Mouse (Mus musculus) midbrain, embryonic 16.5 days (tissue): ENCODE results near the gene Tspan17. TPM values are rescaled to one million over a fixed set of nuclear protein-coding genes. Genes with fewer than 3 reads are reported as not detected.

ENCODE experiments used
- ATAC-seq: fragments of 200-750 bp; cut with Nextera tagmentation; 2 replicates; pipeline ENCODE4 v1.8.0; 2017; ENCODE audit warnings: moderate TSS enrichment
- H3K27ac ChIP-seq: fragments of 300-500 bp; sonication (generic); 2 replicates; pipeline ENCODE4 v1.5.1; 2014; ENCODE audit warnings: mild to moderate bottlenecking, low read length, mixed read lengths
- H3K27me3 ChIP-seq: fragments of 300-500 bp; sonication (generic); 2 replicates; pipeline ENCODE4 v1.6.1; 2014; ENCODE audit warnings: low read depth, low read length, mixed read lengths; ENCODE audit not compliant: control insufficient read depth, insufficient read depth
- H3K36me3 ChIP-seq: fragments of 300-500 bp; sonication (generic); 2 replicates; pipeline ENCODE4 v1.6.1; 2014; ENCODE audit warnings: mild to moderate bottlenecking, low read length, moderate library complexity, mixed read lengths; ENCODE audit not compliant: control insufficient read depth, insufficient read depth
- H3K4me1 ChIP-seq: fragments of 300-500 bp; sonication (generic); 2 replicates; pipeline ENCODE4 v1.6.1; 2014; ENCODE audit warnings: mild to moderate bottlenecking, low read length, mixed read lengths; ENCODE audit not compliant: control insufficient read depth, insufficient read depth
- H3K4me2 ChIP-seq: fragments of 300-500 bp; sonication (generic); 2 replicates; pipeline ENCODE4 v1.6.1; 2014; ENCODE audit warnings: mild to moderate bottlenecking, low read length, mixed read lengths
- H3K4me3 ChIP-seq: fragments of 300-500 bp; sonication (generic); 2 replicates; pipeline ENCODE4 v1.5.1; 2014; ENCODE audit warnings: low read depth, mild to moderate bottlenecking, low read length, moderate library complexity, mixed read lengths
- H3K9ac ChIP-seq: fragments of 300-500 bp; sonication (generic); 2 replicates; pipeline ENCODE4 v1.6.1; 2014; ENCODE audit warnings: low read depth, low read length, mixed read lengths
- H3K9me3 ChIP-seq: fragments of 300-500 bp; sonication (generic); replicated peaks from 2 replicates; pipeline ENCODE4 v1.6.1; 2014; ENCODE audit warnings: mild to moderate bottlenecking, low read length, mixed read lengths; ENCODE audit not compliant: control insufficient read depth, poor library complexity, severe bottlenecking
- WGBS: fragments of 180-500 bp; shearing (Covaris S2); extraction: QIAGEN DNeasy Blood & Tissue Kit; methylation state at CpG from one replicate; pipeline ENCODE4 v1.1.7; 2014; 5-methylcytosine and 5-hydroxymethylcytosine counted together
- polyA plus RNA-seq: library from polyadenylated mRNA; unstranded; fragments of >200 nt; fragmentation: Nextera tagmentation; extraction: Ambion mirVana; gene quantifications from 2 replicates; pipeline ENCODE4 v1.2.1, GENCODE M21; 2015

Tspan17 gene
- polyA plus RNA-seq, 1 experiment from 2014 or later = 67.7 TPM

GRCm38 (mm10) chr13:54797861-54798643, 8.9 kb downstream of the Tspan17 start:
- ATAC-seq = no peak
- Histone ChIP-seq H3K4me2 (no peak overlapping the region), H3K9me3 (no peaks in the 10 kb centered on the region), H3K4me3 (no peak overlapping the region), H3K9ac (no peak overlapping the region), H3K27ac (no peak overlapping the region), H3K4me1 (no peaks in the 10 kb centered on the region), H3K27me3 (no peaks in the 10 kb centered on the region; the same call in none of the 2 replicates), H3K36me3 (no peaks in the 10 kb centered on the region)
- 84% methylated on average over 16 of the region's 16 CpGs for WGBS

GRCm38 (mm10) chr13:54798740-54799139, 9.6 kb downstream of the Tspan17 start:
- Histone ChIP-seq H3K27ac (no peak overlapping the region), H3K9ac (no peak overlapping the region), H3K9me3 (no peaks in the 10 kb centered on the region), H3K4me1 (no peaks in the 10 kb centered on the region), H3K27me3 (no peaks in the 10 kb centered on the region; the same call in none of the 2 replicates), H3K36me3 (no peaks in the 10 kb centered on the region), H3K4me2 (no peak overlapping the region), H3K4me3 (no peak overlapping the region)
- whole genome bisulfite sequencing = 81% methylated on average over 10 of the region's 10 CpGs
- ATAC-seq = no peak

GRCm38 (mm10) chr13:54799701-54800100, 10.5 kb downstream of the Tspan17 start:
- H3K4me3 ChIP-seq = no peak overlapping the region
- no peaks in the 10 kb centered on the region for H3K36me3 ChIP-seq
- H3K4me2 ChIP-seq = peak overlapping the region; percentile 33

GRCm38 (mm10) chr13:54800206-54800605, 11.0 kb downstream of the Tspan17 start:
- H3K27ac ChIP-seq = no peak overlapping the region
- H3K4me3 ChIP-seq = no peak overlapping the region
- no peak overlapping the region for H3K9ac ChIP-seq
- 74% methylated on average over 4 of the region's 4 CpGs for WGBS
- ATAC-seq = no peak
- H3K4me2 ChIP-seq = no peak overlapping the region
- no peaks in the 10 kb centered on the region for H3K9me3 ChIP-seq
- H3K27me3 ChIP-seq = no peaks in the 10 kb centered on the region; the same call in none of the 2 replicates
- no peaks in the 10 kb centered on the region for H3K4me1 ChIP-seq
- no peaks in the 10 kb centered on the region for H3K36me3 ChIP-seq

More at GRCm38 (mm10) chr13:54799701-54800100, 10.5 kb downstream of the Tspan17 start:
- 0 out of 2 replicates have a peak, but pooled peaks have one; percentile 21 for ATAC-seq
- Histone ChIP-seq H3K9me3 (no peaks in the 10 kb centered on the region), H3K4me1 (no peaks in the 10 kb centered on the region), H3K27me3 (no peaks in the 10 kb centered on the region; the same call in none of the 2 replicates), H3K27ac (no peak overlapping the region), H3K9ac (no peak overlapping the region)
- WGBS = 17% methylated on average over 9 of the region's 9 CpGs

- Histone ChIP-seq H3K9me3 (no peaks in the 10 kb centered on the region), H3K27me3 (no peaks in the 10 kb centered on the region; the same call in none of the 2 replicates), H3K4me3 (no peak overlapping the region), H3K4me2 (no peak overlapping the region), H3K9ac (no peak overlapping the region), H3K4me1 (peaks cover 3% of the 10 kb centered on the region; the same call in 1 of the 2 replicates), H3K27ac (no peak overlapping the region), H3K36me3 (no peaks in the 10 kb centered on the region)
- 83% methylated on average over 6 of the region's 6 CpGs for WGBS
- ATAC-seq = no peak
Measured at GRCm38 (mm10) chr13:54803010-54803409, 13.8 kb downstream of the Tspan17 start.

- Histone ChIP-seq H3K9me3 (no peaks in the 10 kb centered on the region), H3K9ac (no peak overlapping the region), H3K27ac (no peak overlapping the region), H3K27me3 (no peaks in the 10 kb centered on the region), H3K4me1 (peaks cover 3% of the 10 kb centered on the region; the same call in 1 of the 2 replicates), H3K36me3 (no peaks in the 10 kb centered on the region), H3K4me3 (no peak overlapping the region), H3K4me2 (no peak overlapping the region)
- ATAC-seq = 0 out of 2 replicates have a peak, but pooled peaks have one; percentile 68
- WGBS = 45% methylated on average over 21 of the region's 21 CpGs
Measured at GRCm38 (mm10) chr13:54805134-54805838, 16.1 kb downstream of the Tspan17 start.

- H3K27ac ChIP-seq = no peak overlapping the region
- no peak overlapping the region for H3K4me2 ChIP-seq
- H3K9me3 ChIP-seq = no peaks in the 10 kb centered on the region
- H3K4me1 ChIP-seq = peaks cover 3% of the 10 kb centered on the region; the same call in 1 of the 2 replicates
- H3K4me3 ChIP-seq = no peak overlapping the region
- H3K9ac ChIP-seq = no peak overlapping the region
- no peaks in the 10 kb centered on the region for H3K27me3 ChIP-seq
- 18% methylated on average over 13 of the region's 13 CpGs for WGBS
- no peak for ATAC-seq
- H3K36me3 ChIP-seq = no peaks in the 10 kb centered on the region
Measured at GRCm38 (mm10) chr13:54806434-54806976, 17.3 kb downstream of the Tspan17 start.

GRCm38 (mm10) chr13:54808067-54808466, 18.9 kb downstream of the Tspan17 start:
- H3K9me3 ChIP-seq = no peaks in the 10 kb centered on the region
- no peak overlapping the region for H3K27ac ChIP-seq
- WGBS = 77% methylated on average over 12 of the region's 12 CpGs
- no peaks in the 10 kb centered on the region for H3K27me3 ChIP-seq
- no peak overlapping the region for H3K4me3 ChIP-seq
- no peak for ATAC-seq
- H3K9ac ChIP-seq = no peak overlapping the region
- peaks cover 3% of the 10 kb centered on the region; the same call in 1 of the 2 replicates for H3K4me1 ChIP-seq
- H3K4me2 ChIP-seq = no peak overlapping the region
- H3K36me3 ChIP-seq = no peaks in the 10 kb centered on the region
